Mouse (Mus musculus): Measurements from ENCODE around the gene Ceacam16. TPM values are rescaled to one million over a fixed set of nuclear protein-coding genes. Genes with fewer than 3 reads are reported as not detected.

Gene Ceacam16
- polyA plus RNA-seq, 1 experiment from 2014 or later = not detected

- no peak overlapping the region for H3K4me2 ChIP-seq
- ATAC-seq (ENCODE audit: borderline replicate concordance, extremely low read depth, low FRiP score, low TSS enrichment) = no peak
- no peak overlapping the region for H3K27ac ChIP-seq
- H3K4me3 ChIP-seq = no peak overlapping the region
- H3K9ac ChIP-seq = no peak overlapping the region
- H3K27me3 ChIP-seq = peaks cover 14% of the 10 kb centered on the region
- H3K36me3 ChIP-seq = no peaks in the 10 kb centered on the region
- no peaks in the 10 kb centered on the region for H3K4me1 ChIP-seq
- H3K9me3 ChIP-seq = no peaks in the 10 kb centered on the region
- WGBS = 71% methylated on average over 3 of the region's 3 CpGs
Measured at GRCm38 (mm10) chr7:19840936-19841335, 20.2 kb downstream of the Ceacam16 start.

DNA sequence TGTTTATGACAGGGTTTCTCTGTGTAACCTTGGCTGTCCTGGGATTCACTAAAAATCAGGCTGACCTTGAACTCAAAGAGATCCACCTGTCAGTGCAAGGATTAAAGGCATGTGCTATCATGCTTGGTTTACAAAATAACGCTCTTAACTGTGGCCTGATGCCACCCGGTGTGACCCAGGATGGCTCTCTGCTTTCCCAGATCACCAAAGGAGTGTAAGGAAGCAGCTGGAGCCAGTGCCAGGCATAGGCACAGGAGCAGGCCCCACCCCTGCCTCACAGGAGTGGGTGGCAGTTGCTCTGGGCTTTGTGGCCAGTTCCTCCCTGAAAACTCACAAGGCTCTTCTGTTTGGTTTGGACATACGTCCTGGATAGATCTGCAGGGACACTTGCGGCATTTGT lies 20.7 kb downstream of the Ceacam16 start:
- no peaks in the 10 kb centered on the region for H3K9me3 ChIP-seq
- peaks cover 14% of the 10 kb centered on the region for H3K27me3 ChIP-seq
- no peaks in the 10 kb centered on the region for H3K36me3 ChIP-seq
- no peak overlapping the region for H3K27ac ChIP-seq
- WGBS = 66% methylated on average over 4 of the region's 4 CpGs
- H3K9ac ChIP-seq = no peak overlapping the region
- no peak for ATAC-seq (ENCODE audit: borderline replicate concordance, extremely low read depth, low FRiP score, low TSS enrichment)
- H3K4me1 ChIP-seq = no peaks in the 10 kb centered on the region
- no peak overlapping the region for H3K4me3 ChIP-seq
- no peak overlapping the region for H3K4me2 ChIP-seq

DNA sequence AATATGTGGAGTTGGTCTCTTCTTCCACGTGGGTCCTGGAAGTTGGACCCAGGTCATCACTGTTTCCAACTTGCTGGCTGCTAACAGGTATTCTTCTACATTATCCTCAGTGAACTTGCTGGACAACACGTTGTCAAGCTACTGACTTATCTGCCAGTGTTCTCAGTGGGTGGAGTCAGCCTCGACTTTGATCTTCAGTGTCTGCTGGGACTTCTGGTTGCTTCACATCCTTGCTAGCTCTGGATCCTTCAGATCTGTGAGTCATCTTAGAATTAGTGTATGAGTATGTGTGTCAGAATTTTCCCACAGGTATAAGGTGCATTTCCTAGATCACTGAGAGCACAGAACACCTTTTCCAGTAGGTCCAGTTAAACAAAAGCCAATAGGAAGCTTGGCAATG lies 24.3 kb downstream of the Ceacam16 start:
- H3K4me3 ChIP-seq = no peak overlapping the region
- H3K9ac ChIP-seq = no peak overlapping the region
- no peaks in the 10 kb centered on the region for H3K27me3 ChIP-seq
- 44% methylated on average over 3 of the region's 3 CpGs for WGBS
- H3K4me1 ChIP-seq = no peaks in the 10 kb centered on the region
- H3K4me2 ChIP-seq = no peak overlapping the region
- no peak overlapping the region for H3K27ac ChIP-seq
- H3K36me3 ChIP-seq = no peaks in the 10 kb centered on the region
- no peak for ATAC-seq (ENCODE audit: borderline replicate concordance, extremely low read depth, low FRiP score, low TSS enrichment)
- no peaks in the 10 kb centered on the region for H3K9me3 ChIP-seq

DNA sequence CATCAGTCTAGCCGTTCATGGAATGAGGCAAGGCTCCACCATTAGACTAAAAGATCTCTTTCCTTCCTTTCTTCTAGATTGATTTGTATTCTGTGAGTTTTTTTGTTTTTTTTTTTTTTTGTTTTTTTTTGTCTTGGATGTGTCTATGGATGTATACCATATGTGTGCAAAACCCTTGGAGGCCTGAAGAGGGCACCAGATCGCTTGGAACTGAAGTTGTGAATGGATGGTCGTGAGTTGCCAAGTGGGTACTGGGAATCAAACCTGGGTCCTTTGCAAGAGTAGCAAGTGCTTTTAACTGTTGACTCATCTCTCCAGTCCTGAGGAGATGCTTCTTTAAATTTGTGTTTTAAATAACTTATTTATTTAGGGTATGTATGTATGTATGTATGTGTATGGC lies 27.0 kb downstream of the Ceacam16 start:
- no peak for ATAC-seq (ENCODE audit: borderline replicate concordance, extremely low read depth, low FRiP score, low TSS enrichment)
- Histone ChIP-seq H3K4me1 (peaks cover 16% of the 10 kb centered on the region), H3K9me3 (no peaks in the 10 kb centered on the region), H3K4me2 (no peak overlapping the region), H3K9ac (no peak overlapping the region), H3K36me3 (no peaks in the 10 kb centered on the region), H3K4me3 (no peak overlapping the region), H3K27ac (no peak overlapping the region), H3K27me3 (no peaks in the 10 kb centered on the region)
- WGBS = 56% methylated on average over 3 of the region's 3 CpGs

DNA sequence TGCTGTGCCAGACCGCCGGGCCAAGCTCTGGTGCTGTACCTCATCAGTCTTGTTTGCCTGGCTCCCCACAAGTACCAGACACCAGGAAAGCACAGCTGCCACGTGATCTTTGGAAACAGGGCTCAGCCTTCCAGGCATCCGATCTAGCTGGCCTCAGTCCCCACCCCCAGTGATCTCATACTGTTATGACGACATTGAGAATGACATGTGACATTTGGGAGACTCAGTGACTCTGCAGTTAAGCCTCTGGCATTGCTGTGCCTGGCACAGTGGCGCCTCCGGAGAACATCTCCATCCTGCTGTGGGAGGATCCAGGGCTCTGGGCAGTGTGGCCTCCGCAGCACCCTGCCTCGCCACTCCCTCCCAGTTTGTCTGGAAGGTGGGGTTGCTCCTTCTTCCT lies 29.3 kb downstream of the Ceacam16 start:
- H3K4me3 ChIP-seq = no peak overlapping the region
- H3K4me1 ChIP-seq = peaks cover 17% of the 10 kb centered on the region
- peak; percentile 16; the same call in 1 of the 2 replicates for ATAC-seq (ENCODE audit: borderline replicate concordance, extremely low read depth, low FRiP score, low TSS enrichment)
- no peak overlapping the region for H3K27ac ChIP-seq
- no peak overlapping the region for H3K4me2 ChIP-seq
- H3K27me3 ChIP-seq = no peaks in the 10 kb centered on the region
- no peak overlapping the region for H3K9ac ChIP-seq
- H3K36me3 ChIP-seq = no peaks in the 10 kb centered on the region
- H3K9me3 ChIP-seq = no peaks in the 10 kb centered on the region
- WGBS = 35% methylated on average over 9 of the region's 9 CpGs

GRCm38 (mm10) chr7:19830682-19831156 lies 30.4 kb downstream of the Ceacam16 start:
- ATAC-seq (ENCODE audit: borderline replicate concordance, extremely low read depth, low FRiP score, low TSS enrichment) = peak; percentile 66
- Histone ChIP-seq H3K9me3 (no peaks in the 10 kb centered on the region), H3K27ac (no peak overlapping the region), H3K27me3 (no peaks in the 10 kb centered on the region), H3K4me1 (peaks cover 21% of the 10 kb centered on the region), H3K4me3 (no peak overlapping the region), H3K36me3 (no peaks in the 10 kb centered on the region), H3K9ac (no peak overlapping the region), H3K4me2 (peak overlapping the region; percentile 31)
- 11% methylated on average over 13 of the region's 13 CpGs for WGBS

DNA sequence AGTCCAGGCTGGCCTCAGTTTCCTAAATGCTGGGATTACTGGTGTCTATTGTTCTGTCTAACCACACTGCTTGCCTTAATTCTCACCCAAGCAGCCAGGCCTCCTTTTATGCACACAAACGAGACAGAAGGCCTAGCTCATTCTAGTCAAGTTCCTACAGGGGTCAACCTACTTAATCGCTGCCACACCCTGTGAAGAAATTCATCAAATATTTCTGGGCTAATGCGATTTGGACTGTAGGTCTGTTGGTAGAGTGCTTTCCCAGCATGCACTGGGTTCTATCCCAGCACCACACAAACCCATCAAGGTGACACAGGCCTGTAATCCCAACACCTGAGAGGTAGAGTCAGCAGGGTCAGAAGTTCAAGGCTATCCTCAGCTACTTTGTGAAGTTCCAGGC lies 31.4 kb downstream of the Ceacam16 start:
- WGBS = 67% methylated on average over 3 of the region's 3 CpGs

DNA sequence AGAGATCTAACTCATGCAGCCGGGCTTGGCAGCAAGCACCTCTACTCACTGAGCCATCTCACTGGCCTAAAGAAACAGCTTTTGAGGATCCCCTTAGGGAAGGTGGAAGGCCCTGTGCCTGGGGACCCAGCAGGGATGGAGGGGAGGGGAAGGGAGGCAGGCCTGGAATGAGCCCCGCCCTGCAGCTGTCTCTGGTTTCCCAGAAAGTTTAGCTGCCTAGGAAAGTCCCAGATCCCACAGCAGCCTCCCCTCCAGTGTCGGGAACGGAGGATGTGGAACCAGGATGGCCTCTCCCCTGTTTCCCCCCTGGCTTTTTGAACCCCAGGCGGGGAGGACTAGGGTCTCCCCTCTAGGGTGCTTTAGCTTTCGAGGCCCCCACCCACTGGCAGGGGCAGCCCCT lies 34.3 kb downstream of the Ceacam16 start:
- Histone ChIP-seq H3K9me3 (no peaks in the 10 kb centered on the region), H3K27ac (no peak overlapping the region), H3K4me3 (no peak overlapping the region), H3K9ac (0 out of 2 replicates have a peak overlapping the region, but pooled peaks have one; percentile 8), H3K27me3 (peaks cover 6% of the 10 kb centered on the region), H3K4me1 (peaks cover 47% of the 10 kb centered on the region), H3K4me2 (no peak overlapping the region), H3K36me3 (no peaks in the 10 kb centered on the region)
- WGBS = 51% methylated on average over 6 of the region's 6 CpGs
- ATAC-seq (ENCODE audit: borderline replicate concordance, extremely low read depth, low FRiP score, low TSS enrichment) = no peak

More for the DNA sequence above, 31.4 kb downstream of the Ceacam16 start:
- Histone ChIP-seq H3K27ac (no peak overlapping the region), H3K27me3 (no peaks in the 10 kb centered on the region), H3K9ac (no peak overlapping the region), H3K4me3 (no peak overlapping the region), H3K4me2 (no peak overlapping the region), H3K9me3 (no peaks in the 10 kb centered on the region), H3K4me1 (peaks cover 23% of the 10 kb centered on the region), H3K36me3 (no peaks in the 10 kb centered on the region)
- no peak for ATAC-seq (ENCODE audit: borderline replicate concordance, extremely low read depth, low FRiP score, low TSS enrichment)

DNA sequence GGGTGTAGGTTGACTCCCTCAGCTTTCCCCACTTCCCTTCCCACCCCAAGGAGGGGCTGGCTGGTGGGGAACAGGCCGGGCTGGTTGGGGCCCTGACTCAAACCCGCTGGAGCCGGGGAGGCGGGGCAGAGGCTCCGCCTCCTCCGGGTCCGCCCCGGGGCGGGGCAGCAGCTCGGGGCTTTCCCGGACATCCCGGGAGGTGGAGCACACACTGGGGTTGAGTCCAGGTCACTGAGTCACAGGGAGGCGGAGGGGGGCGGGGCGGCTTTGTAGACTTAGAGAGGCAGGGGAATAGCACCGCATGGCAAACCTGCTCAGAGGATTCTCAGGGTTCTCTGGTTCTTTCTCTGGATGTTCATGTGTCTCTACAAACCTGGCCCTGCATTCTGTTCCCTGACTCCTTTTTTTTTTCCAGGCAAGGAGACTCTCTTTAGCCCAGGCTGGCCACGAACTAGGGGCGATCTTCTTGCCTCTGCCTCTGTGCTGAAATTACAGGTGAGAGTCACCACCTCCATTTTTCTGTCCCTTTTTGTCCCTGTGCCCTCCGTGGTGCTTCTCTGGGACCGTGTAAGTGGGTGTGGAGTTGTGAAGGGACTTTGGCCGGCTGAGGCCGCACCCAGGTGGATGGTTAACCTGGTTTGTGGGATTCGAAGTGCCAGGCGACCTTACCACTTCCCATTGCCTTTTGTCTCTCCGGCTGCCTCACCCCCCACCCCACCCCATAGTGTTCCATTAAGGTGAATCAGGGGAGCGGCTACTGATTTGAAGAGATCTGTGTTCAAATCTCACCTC lies 36.7 kb downstream of the Ceacam16 start:
- Histone ChIP-seq H3K27ac (peak overlapping the region; percentile 74), H3K4me1 (peaks cover 31% of the 10 kb centered on the region), H3K9me3 (no peaks in the 10 kb centered on the region), H3K9ac (no peak overlapping the region), H3K4me2 (peak overlapping the region; percentile 25; the same call in 1 of the 2 replicates), H3K27me3 (peaks cover 8% of the 10 kb centered on the region), H3K4me3 (no peak overlapping the region), H3K36me3 (no peaks in the 10 kb centered on the region)
- ATAC-seq (ENCODE audit: borderline replicate concordance, extremely low read depth, low FRiP score, low TSS enrichment) = peak; percentile 88
- whole genome bisulfite sequencing = 21% methylated on average over 26 of the region's 26 CpGs

DNA sequence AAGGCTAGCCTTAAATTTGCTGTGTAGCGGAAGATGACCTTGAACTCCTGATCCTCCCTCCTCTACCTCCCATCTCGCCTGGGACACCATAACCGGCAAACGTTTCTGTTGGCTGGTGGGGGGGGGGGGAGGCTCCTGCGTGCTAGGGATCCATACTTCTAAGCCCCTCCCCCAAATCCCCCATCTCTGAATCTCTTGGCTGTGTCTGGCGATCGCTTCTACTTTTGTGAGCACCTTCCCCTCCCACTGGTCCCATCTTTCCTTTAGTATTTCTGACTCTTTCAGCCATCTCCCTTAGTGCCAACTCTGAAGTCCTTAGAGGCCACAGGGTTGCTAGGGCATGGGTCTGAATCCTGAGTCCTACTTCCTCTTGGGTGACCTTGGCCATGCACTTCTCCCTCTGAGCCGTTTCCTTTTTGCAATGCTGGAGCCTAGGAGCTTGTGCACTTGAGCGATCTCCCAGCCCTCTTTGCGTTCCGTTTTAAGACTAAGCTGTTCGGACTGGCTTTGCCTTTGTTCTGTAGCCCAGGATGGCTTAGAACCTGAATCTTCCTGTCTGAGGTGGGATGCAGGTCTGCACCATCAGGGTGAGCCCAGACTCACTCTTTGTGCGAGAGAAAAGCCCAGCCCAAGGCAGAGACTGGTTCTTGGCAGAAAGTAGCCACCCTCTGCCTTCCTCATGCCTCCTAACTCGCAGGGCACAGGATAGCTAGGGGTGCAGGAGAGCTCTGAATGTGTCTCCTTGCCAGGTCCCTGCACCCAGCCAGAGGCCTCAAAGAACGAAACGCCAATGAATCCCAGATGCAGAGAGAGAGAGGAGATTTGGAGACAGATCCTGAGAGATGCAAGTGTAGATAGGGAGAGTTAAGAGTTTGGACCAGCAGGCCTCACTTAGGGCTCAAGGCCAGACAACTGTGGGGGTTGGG lies 37.6 kb downstream of the Ceacam16 start:
- H3K27ac ChIP-seq = peak overlapping the region; percentile 74
- H3K4me2 ChIP-seq = peak overlapping the region; percentile 25; the same call in 1 of the 2 replicates
- H3K4me3 ChIP-seq = no peak overlapping the region
- ATAC-seq (ENCODE audit: borderline replicate concordance, extremely low read depth, low FRiP score, low TSS enrichment) = peak; percentile 36
- no peaks in the 10 kb centered on the region for H3K36me3 ChIP-seq
- peaks cover 37% of the 10 kb centered on the region for H3K4me1 ChIP-seq
- no peak overlapping the region for H3K9ac ChIP-seq
- H3K27me3 ChIP-seq = peaks cover 8% of the 10 kb centered on the region
- 23% methylated on average over 16 of the region's 16 CpGs for WGBS
- no peaks in the 10 kb centered on the region for H3K9me3 ChIP-seq

DNA sequence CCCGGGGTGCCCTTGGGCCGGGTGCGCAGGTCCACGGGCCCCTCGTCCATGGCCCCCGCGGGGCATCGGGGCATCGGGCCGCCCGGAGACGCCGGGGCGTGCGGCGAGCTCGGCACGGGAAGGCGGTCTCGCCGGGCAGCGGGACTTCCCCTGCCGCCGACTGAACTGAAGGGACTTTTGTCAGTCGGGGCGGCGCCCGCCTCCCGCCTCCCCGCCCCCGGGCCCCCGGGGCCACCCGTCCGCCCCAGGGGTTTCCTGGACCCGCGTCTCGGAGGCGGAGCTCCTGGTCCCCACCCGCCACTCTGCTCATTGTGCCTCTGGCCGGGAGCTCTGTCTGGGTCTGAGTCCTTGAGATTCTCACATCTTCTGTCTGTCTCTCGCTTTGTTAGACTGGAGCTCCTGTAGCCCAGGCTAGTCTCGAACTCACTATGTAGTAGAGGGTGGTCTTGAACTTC lies 38.5 kb downstream of the Ceacam16 start, which contains the start of gene Bcl3:
TSS of gene Bcl3 (minus strand) at position 167 of the 455 bp plus-strand sequence.
- Histone ChIP-seq H3K9ac (peak within 1 kb of the TSS; percentile 53), H3K4me2 (peak within 1 kb of the TSS; percentile 95), H3K4me1 (peaks cover 46% of the 10 kb centered on the region), H3K27me3 (peaks cover 8% of the 10 kb centered on the region), H3K36me3 (no peaks in the 10 kb centered on the region), H3K4me3 (peak within 1 kb of the TSS; percentile 52), H3K27ac (peak within 1 kb of the TSS; percentile 74), H3K9me3 (no peaks in the 10 kb centered on the region)
- peak; percentile 16; the same call in 1 of the 2 replicates for ATAC-seq (ENCODE audit: borderline replicate concordance, extremely low read depth, low FRiP score, low TSS enrichment)
- WGBS = under 1% methylated on average over 33 of the region's 42 CpGs
